Mouse (Mus musculus) heart, postnatal 36 days (tissue): Measurements from ENCODE around the gene Lrrc1. TPM values are rescaled to one million over a fixed set of nuclear protein-coding genes. Genes with fewer than 3 reads are reported as not detected.

Experiments
- DNase-seq, 2 experiments: peaks; one replicate each; pipeline ENCODE4 v3.0.0; 2021 to 2022
- intact Hi-C: fragments of 180-260 bp; cut with DNase I; formaldehyde crosslinking; loops from one replicate; pipeline ENCODE4 v1.15.1; 2025
- total RNA-seq, 2 experiments: library from RNA; stranded (reverse); gene quantifications; 2 replicates each; pipeline ENCODE4 v1.2.3; 2021

The Lrrc1 gene
- total RNA-seq, 2 experiments from 2014 or later = 15.8 to 18.3 TPM

- peak in 1 of 2 experiments; percentile 23 for DNase-seq
- intact Hi-C loops = no loop called here
Measured at GRCm38 (mm10) chr9:77502548-77503438, 41.9 kb downstream of the Lrrc1 start.

- no peak for DNase-seq
- intact Hi-C loops = no loop called here
Measured at GRCm38 (mm10) chr9:77502171-77502547, 42.5 kb downstream of the Lrrc1 start.

GRCm38 (mm10) chr9:77499084-77499483 is 45.6 kb downstream of the Lrrc1 start:
- no peak for DNase-seq
- intact Hi-C loops = no loop called here

GRCm38 (mm10) chr9:77498406-77498805 is 46.3 kb downstream of the Lrrc1 start:
- intact Hi-C loops = no loop called here
- DNase-seq = no peak

- intact Hi-C loops = no loop called here
- no peak for DNase-seq
Measured at GRCm38 (mm10) chr9:77497173-77497572, 47.5 kb downstream of the Lrrc1 start.

GRCm38 (mm10) chr9:77496540-77497062 is 48.1 kb downstream of the Lrrc1 start:
- intact Hi-C loops = no loop called here

GRCm38 (mm10) chr9:77494307-77494706 is 50.4 kb downstream of the Lrrc1 start:
- no peak for DNase-seq

More at GRCm38 (mm10) chr9:77496540-77497062, 48.1 kb downstream of the Lrrc1 start:
- DNase-seq = no peak

GRCm38 (mm10) chr9:77488611-77489010 is 56.1 kb downstream of the Lrrc1 start:
- intact Hi-C loops = no loop called here
- no peak for DNase-seq

More at GRCm38 (mm10) chr9:77494307-77494706, 50.4 kb downstream of the Lrrc1 start:
- intact Hi-C loops = no loop called here

- no peak for DNase-seq
- intact Hi-C loops = no loop called here
Measured at GRCm38 (mm10) chr9:77487427-77487826, 57.2 kb downstream of the Lrrc1 start.

- DNase-seq = no peak
- intact Hi-C loops = no loop called here
Measured at GRCm38 (mm10) chr9:77485915-77486314, 58.8 kb downstream of the Lrrc1 start.

- intact Hi-C loops = no loop called here
- no peak for DNase-seq
Measured at GRCm38 (mm10) chr9:77484751-77485150, 59.9 kb downstream of the Lrrc1 start.

GRCm38 (mm10) chr9:77483559-77483958 is 61.1 kb downstream of the Lrrc1 start:
- intact Hi-C loops = no loop called here
- DNase-seq = no peak

- DNase-seq = no peak
- intact Hi-C loops = no loop called here
Measured at GRCm38 (mm10) chr9:77482281-77482680, 62.4 kb downstream of the Lrrc1 start.

GRCm38 (mm10) chr9:77481380-77481779 is 63.3 kb downstream of the Lrrc1 start:
- DNase-seq = no peak
- intact Hi-C loops = no loop called here

- DNase-seq = no peak
Measured at GRCm38 (mm10) chr9:77480574-77481319, 63.9 kb downstream of the Lrrc1 start.

GRCm38 (mm10) chr9:77480001-77480400 is 64.7 kb downstream of the Lrrc1 start:
- intact Hi-C loops = no loop called here
- DNase-seq = no peak

More at GRCm38 (mm10) chr9:77480574-77481319, 63.9 kb downstream of the Lrrc1 start:
- intact Hi-C loops = no loop called here

GRCm38 (mm10) chr9:77478166-77478920 is 66.3 kb downstream of the Lrrc1 start:
- intact Hi-C loops = no loop called here
- no peak for DNase-seq

- DNase-seq = no peak
- intact Hi-C loops = no loop called here
Measured at GRCm38 (mm10) chr9:77474535-77474934, 70.1 kb downstream of the Lrrc1 start.

GRCm38 (mm10) chr9:77472557-77472956 is 72.1 kb downstream of the Lrrc1 start:
- no peak for DNase-seq
- intact Hi-C loops = no loop called here

- no peak for DNase-seq
- intact Hi-C loops = no loop called here
Measured at GRCm38 (mm10) chr9:77471646-77472220, 72.9 kb downstream of the Lrrc1 start.
